Comparison of ENCODE assay signal across 25 mouse cellular contexts in genomic region chr2:68229872-68230271, GRCm38 (mm10).
DNase-seq lines count a peak whose midpoint lies in the region; ATAC-seq lines count a peak whose summit lies in the region.
"Had no signal": no experiment of that assay in that cellular context is flagged by ENCODE, and none has a peak within 500 bp of the region (broad histone marks: within the 10 kb centered on the region; RNA-seq: fewer than 3 reads in every experiment).

No protein-coding gene starts in this region.

- DNase-seq in kidney, adult 18-20 months = no peak
- DNase-seq in lung, postnatal 25 days (ENCODE audit: low spot score) = no peak
- no peak for DNase-seq in retina, embryonic 14.5 days (ENCODE audit: low spot score)
- DNase-seq: adrenal gland, postnatal 10 days; cerebellum, adult 18-20 months; cerebellum, postnatal 25 days; gastrocnemius, postnatal 14 days; heart, adult 18-20 months; heart, postnatal 36 days; layer of hippocampus, adult 9-11 months; left cerebral cortex, postnatal 4 days; lung, adult 2 months; right cerebral cortex, postnatal 14 days; thymus, postnatal 25 days had no signal

- no peak overlapping the region for H3K4me2 ChIP-seq in kidney, embryonic 15.5 days
- no peak overlapping the region for H3K4me2 ChIP-seq in lung, embryonic 16.5 days (ENCODE audit: low read depth, low read length)
- H3K4me2 ChIP-seq in stomach, embryonic 14.5 days (replicated peaks; ENCODE audit: low read depth, low read length) = no peak overlapping the region
- H3K4me2 ChIP-seq: embryonic facial prominence, embryonic 13.5 days; hindbrain, embryonic 13.5 days; limb, embryonic 15.5 days had no signal

- no peak overlapping the region for H3K27ac ChIP-seq in kidney, embryonic 15.5 days
- no peak overlapping the region for H3K27ac ChIP-seq in lung, embryonic 16.5 days (ENCODE audit: low read length)
- H3K27ac ChIP-seq in stomach, embryonic 14.5 days (ENCODE audit: low read length) = no peak overlapping the region
- H3K27ac ChIP-seq: embryonic facial prominence, embryonic 13.5 days; hindbrain, embryonic 13.5 days; limb, embryonic 15.5 days; midbrain, embryonic 10.5 days had no signal

- no peaks in the 10 kb centered on the region for H3K36me3 ChIP-seq in kidney, embryonic 15.5 days
- H3K36me3 ChIP-seq in lung, embryonic 16.5 days (ENCODE audit: control insufficient read depth, insufficient read depth, low read length) = no peaks in the 10 kb centered on the region
- H3K36me3 ChIP-seq in stomach, embryonic 14.5 days (ENCODE audit: control insufficient read depth, insufficient read depth, low read length) = no peaks in the 10 kb centered on the region
- H3K36me3 ChIP-seq: embryonic facial prominence, embryonic 13.5 days; hindbrain, embryonic 13.5 days; limb, embryonic 15.5 days had no signal

- no peak overlapping the region for H3K4me3 ChIP-seq in kidney, embryonic 15.5 days (replicated peaks)
- no peak overlapping the region for H3K4me3 ChIP-seq in lung, embryonic 16.5 days (ENCODE audit: low read length)
- no peak overlapping the region for H3K4me3 ChIP-seq in stomach, embryonic 14.5 days (ENCODE audit: low read depth, low read length)
- H3K4me3 ChIP-seq: embryonic facial prominence, embryonic 13.5 days; hindbrain, embryonic 13.5 days; limb, embryonic 15.5 days; midbrain, embryonic 10.5 days; myocyte had no signal

- 73% methylated on average over 2 of the region's 2 CpGs for WGBS in kidney, embryonic 15.5 days
- whole genome bisulfite sequencing in lung, embryonic 16.5 days = 42% methylated on average over 2 of the region's 2 CpGs
- 68% methylated on average over 2 of the region's 2 CpGs for WGBS in stomach, embryonic 14.5 days

- ATAC-seq in kidney, embryonic 15.5 days (replicated peaks; ENCODE audit: low FRiP score) = 0 out of 2 replicates have a peak, but pooled peaks have one; percentile 22
- ATAC-seq in lung, embryonic 16.5 days (ENCODE audit: low read depth) = peak; percentile 49
- ATAC-seq in stomach, embryonic 14.5 days (ENCODE audit: insufficient number of reproducible peaks, insufficient read depth, low FRiP score, low read depth) = 0 out of 2 replicates have a peak, but pooled peaks have one; percentile 37
- ATAC-seq in CD4-positive, CD25-positive, alpha-beta regulatory T cell, adult 4 months = no peak
- ATAC-seq: forebrain, embryonic 16.5 days; midbrain, embryonic 16.5 days had no signal

- H3K27me3 ChIP-seq in kidney, embryonic 15.5 days = no peaks in the 10 kb centered on the region
- no peaks in the 10 kb centered on the region for H3K27me3 ChIP-seq in lung, embryonic 16.5 days (ENCODE audit: control insufficient read depth, insufficient read depth, low read depth, low read length)
- no peaks in the 10 kb centered on the region for H3K27me3 ChIP-seq in stomach, embryonic 14.5 days (ENCODE audit: control insufficient read depth, insufficient read depth, low read length)
- H3K27me3 ChIP-seq: embryonic facial prominence, embryonic 13.5 days; hindbrain, embryonic 13.5 days; limb, embryonic 15.5 days had no signal

- no peaks in the 10 kb centered on the region for H3K9me3 ChIP-seq in kidney, embryonic 15.5 days (replicated peaks)
- no peaks in the 10 kb centered on the region for H3K9me3 ChIP-seq in lung, embryonic 16.5 days (ENCODE audit: control insufficient read depth, low read length)
- no peaks in the 10 kb centered on the region for H3K9me3 ChIP-seq in stomach, embryonic 14.5 days (ENCODE audit: control insufficient read depth, low read depth, low read length)
- H3K9me3 ChIP-seq: embryonic facial prominence, embryonic 13.5 days; hindbrain, embryonic 13.5 days; limb, embryonic 15.5 days; midbrain, embryonic 10.5 days had no signal

- peaks cover 5% of the 10 kb centered on the region; the same call in 1 of the 2 replicates for H3K4me1 ChIP-seq in kidney, embryonic 15.5 days
- no peaks in the 10 kb centered on the region for H3K4me1 ChIP-seq in lung, embryonic 16.5 days (replicated peaks; ENCODE audit: control insufficient read depth, insufficient read depth, low read length)
- peaks cover 3% of the 10 kb centered on the region; the same call in 1 of the 2 replicates for H3K4me1 ChIP-seq in stomach, embryonic 14.5 days (ENCODE audit: control insufficient read depth, insufficient read depth, low read length)
- H3K4me1 ChIP-seq: embryonic facial prominence, embryonic 13.5 days; hindbrain, embryonic 13.5 days; limb, embryonic 15.5 days had no signal

- no peak overlapping the region for H3K9ac ChIP-seq in kidney, embryonic 15.5 days
- no peak overlapping the region for H3K9ac ChIP-seq in lung, embryonic 16.5 days (ENCODE audit: low read length)
- H3K9ac ChIP-seq in stomach, embryonic 14.5 days (replicated peaks; ENCODE audit: low read depth, low read length) = no peak overlapping the region
- H3K9ac ChIP-seq: embryonic facial prominence, embryonic 13.5 days; hindbrain, embryonic 13.5 days; limb, embryonic 15.5 days had no signal
